Mouse (Mus musculus): Measurements from ENCODE around the gene Cdkal1. TPM values are rescaled to one million over a fixed set of nuclear protein-coding genes. Genes with fewer than 3 reads are reported as not detected.

Cdkal1 gene
- polyA plus RNA-seq, 1 experiment, result 13.5 TPM

GRCm38 (mm10) chr13:29355484-29356157, 499.9 kb downstream of the Cdkal1 start:
- Histone ChIP-seq H3K4me1 (ENCODE audit: control insufficient read depth, insufficient read depth, low read length) (no peaks in the 10 kb centered on the region), H3K4me3 (ENCODE audit: insufficient read depth, low read length) (no peak overlapping the region), H3K27ac (ENCODE audit: insufficient read depth, low read depth, low read length) (no peak overlapping the region)
- no peak for TF ChIP-seq CTCF (IDR thresholded peaks at IDR 0.05; ENCODE audit: low read depth, low read length)
- no peak for TF ChIP-seq POLR2A (IDR thresholded peaks at IDR 0.05; ENCODE audit: borderline replicate concordance, low read depth, low read length)

- Histone ChIP-seq H3K27ac (ENCODE audit: insufficient read depth, low read depth, low read length) (no peak overlapping the region), H3K4me1 (ENCODE audit: control insufficient read depth, insufficient read depth, low read length) (no peaks in the 10 kb centered on the region), H3K4me3 (ENCODE audit: insufficient read depth, low read length) (no peak overlapping the region)
- TF ChIP-seq CTCF (IDR thresholded peaks at IDR 0.05; ENCODE audit: low read depth, low read length) (no peak), POLR2A (IDR thresholded peaks at IDR 0.05; ENCODE audit: borderline replicate concordance, low read depth, low read length) (no peak)
Observed at GRCm38 (mm10) chr13:29354943-29355342, 500.5 kb downstream of the Cdkal1 start.

- Histone ChIP-seq H3K27ac (ENCODE audit: insufficient read depth, low read depth, low read length) (no peak overlapping the region), H3K4me3 (ENCODE audit: insufficient read depth, low read length) (no peak overlapping the region), H3K4me1 (ENCODE audit: control insufficient read depth, insufficient read depth, low read length) (no peaks in the 10 kb centered on the region)
- TF ChIP-seq POLR2A (IDR thresholded peaks at IDR 0.05; ENCODE audit: borderline replicate concordance, low read depth, low read length) (no peak), CTCF (IDR thresholded peaks at IDR 0.05; ENCODE audit: low read depth, low read length) (no peak)
Observed at GRCm38 (mm10) chr13:29353888-29354415, 501.5 kb downstream of the Cdkal1 start.

- H3K27ac ChIP-seq (ENCODE audit: insufficient read depth, low read depth, low read length), result no peak overlapping the region
- no peak overlapping the region for H3K4me3 ChIP-seq (ENCODE audit: insufficient read depth, low read length)
- TF ChIP-seq CTCF (IDR thresholded peaks at IDR 0.05; ENCODE audit: low read depth, low read length) (no peak), POLR2A (IDR thresholded peaks at IDR 0.05; ENCODE audit: borderline replicate concordance, low read depth, low read length) (no peak)
- H3K4me1 ChIP-seq (ENCODE audit: control insufficient read depth, insufficient read depth, low read length), result no peaks in the 10 kb centered on the region
Observed at GRCm38 (mm10) chr13:29351023-29351684, 504.3 kb downstream of the Cdkal1 start.

- Histone ChIP-seq H3K4me3 (ENCODE audit: insufficient read depth, low read length) (no peak overlapping the region), H3K27ac (ENCODE audit: insufficient read depth, low read depth, low read length) (no peak overlapping the region), H3K4me1 (ENCODE audit: control insufficient read depth, insufficient read depth, low read length) (no peaks in the 10 kb centered on the region)
- no peak for TF ChIP-seq CTCF (IDR thresholded peaks at IDR 0.05; ENCODE audit: low read depth, low read length)
- no peak for TF ChIP-seq POLR2A (IDR thresholded peaks at IDR 0.05; ENCODE audit: borderline replicate concordance, low read depth, low read length)
Observed at GRCm38 (mm10) chr13:29350004-29350403, 505.5 kb downstream of the Cdkal1 start.

- Histone ChIP-seq H3K27ac (ENCODE audit: insufficient read depth, low read depth, low read length) (no peak overlapping the region), H3K4me1 (ENCODE audit: control insufficient read depth, insufficient read depth, low read length) (no peaks in the 10 kb centered on the region), H3K4me3 (ENCODE audit: insufficient read depth, low read length) (no peak overlapping the region)
- TF ChIP-seq CTCF (IDR thresholded peaks at IDR 0.05; ENCODE audit: low read depth, low read length) (no peak), POLR2A (IDR thresholded peaks at IDR 0.05; ENCODE audit: borderline replicate concordance, low read depth, low read length) (no peak)
Observed at GRCm38 (mm10) chr13:29349386-29349961, 506.0 kb downstream of the Cdkal1 start.

GRCm38 (mm10) chr13:29348331-29348730, 507.1 kb downstream of the Cdkal1 start:
- Histone ChIP-seq H3K27ac (ENCODE audit: insufficient read depth, low read depth, low read length) (no peak overlapping the region), H3K4me1 (ENCODE audit: control insufficient read depth, insufficient read depth, low read length) (no peaks in the 10 kb centered on the region)
- no peak for TF ChIP-seq POLR2A (IDR thresholded peaks at IDR 0.05; ENCODE audit: borderline replicate concordance, low read depth, low read length)
- TF ChIP-seq CTCF (IDR thresholded peaks at IDR 0.05; ENCODE audit: low read depth, low read length), result no peak

GRCm38 (mm10) chr13:29332640-29333412, 522.6 kb downstream of the Cdkal1 start:
- Histone ChIP-seq H3K27ac (ENCODE audit: insufficient read depth, low read depth, low read length) (no peak overlapping the region), H3K4me3 (ENCODE audit: insufficient read depth, low read length) (no peak overlapping the region), H3K4me1 (ENCODE audit: control insufficient read depth, insufficient read depth, low read length) (no peaks in the 10 kb centered on the region)
- TF ChIP-seq POLR2A (IDR thresholded peaks at IDR 0.05; ENCODE audit: borderline replicate concordance, low read depth, low read length) (no peak), CTCF (IDR thresholded peaks at IDR 0.05; ENCODE audit: low read depth, low read length) (no peak)

More at GRCm38 (mm10) chr13:29348331-29348730, 507.1 kb downstream of the Cdkal1 start:
- H3K4me3 ChIP-seq (ENCODE audit: insufficient read depth, low read length), result no peak overlapping the region

GRCm38 (mm10) chr13:29325946-29326345, 529.5 kb downstream of the Cdkal1 start:
- H3K4me1 ChIP-seq (ENCODE audit: control insufficient read depth, insufficient read depth, low read length), result no peaks in the 10 kb centered on the region
- no peak for TF ChIP-seq CTCF (IDR thresholded peaks at IDR 0.05; ENCODE audit: low read depth, low read length)
- no peak for TF ChIP-seq POLR2A (IDR thresholded peaks at IDR 0.05; ENCODE audit: borderline replicate concordance, low read depth, low read length)
- H3K27ac ChIP-seq (ENCODE audit: insufficient read depth, low read depth, low read length), result no peak overlapping the region
- H3K4me3 ChIP-seq (ENCODE audit: insufficient read depth, low read length), result no peak overlapping the region

Data from bone marrow macrophage, adult 2 months (primary cell).